ENCODE assay signal across 21 mouse cellular contexts in genomic region chr12:108981941-108982683, GRCm38 (mm10).
DNase-seq lines count a peak whose midpoint lies in the region; ATAC-seq and TF ChIP-seq lines count a peak whose summit lies in the region.
"Had no signal": no experiment of that assay in that cellular context is flagged by ENCODE, and none has a peak within 500 bp of the region (broad histone marks: within the 10 kb centered on the region; RNA-seq: fewer than 3 reads in every experiment).

No protein-coding gene starts in this region.

- H3K4me1 ChIP-seq in kidney, embryonic 14.5 days (ENCODE audit: control insufficient read depth, insufficient read depth, low read length), result no peaks in the 10 kb centered on the region
- H3K4me1 ChIP-seq in kidney, adult 2 months (ENCODE audit: control insufficient read depth, insufficient read depth, low read length), result no peaks in the 10 kb centered on the region
- peaks cover 39% of the 10 kb centered on the region for H3K4me1 ChIP-seq in hindbrain, embryonic 12.5 days
- H3K4me1 ChIP-seq in midbrain, embryonic 15.5 days, result peaks cover 24% of the 10 kb centered on the region
- no peaks in the 10 kb centered on the region for H3K4me1 ChIP-seq in liver, postnatal 0 days (ENCODE audit: insufficient read depth)
- H3K4me1 ChIP-seq: heart, embryonic 13.5 days had no signal

- H3K9ac ChIP-seq in kidney, embryonic 14.5 days (ENCODE audit: low read depth, low read length), result no peak overlapping the region
- no peak overlapping the region for H3K9ac ChIP-seq in hindbrain, embryonic 12.5 days
- H3K9ac ChIP-seq in midbrain, embryonic 15.5 days, result no peak overlapping the region
- H3K9ac ChIP-seq in liver, postnatal 0 days (replicated peaks), result no peak overlapping the region
- H3K9ac ChIP-seq: heart, embryonic 13.5 days; kidney, embryonic 15.5 days; liver, embryonic 14.5 days; neural tube, embryonic 12.5 days had no signal

- no peak for TF ChIP-seq EP300 in liver, postnatal 0 days (IDR thresholded peaks at IDR 0.05; ENCODE audit: low read depth)

- H3K36me3 ChIP-seq in kidney, embryonic 14.5 days (ENCODE audit: control insufficient read depth, insufficient read depth, low read length), result no peaks in the 10 kb centered on the region
- H3K36me3 ChIP-seq in kidney, adult 2 months (ENCODE audit: control insufficient read depth, insufficient read depth, low read length), result no peaks in the 10 kb centered on the region
- H3K36me3 ChIP-seq in hindbrain, embryonic 12.5 days, result no peaks in the 10 kb centered on the region
- no peaks in the 10 kb centered on the region for H3K36me3 ChIP-seq in midbrain, embryonic 15.5 days (replicated peaks)
- no peaks in the 10 kb centered on the region for H3K36me3 ChIP-seq in liver, postnatal 0 days (replicated peaks; ENCODE audit: insufficient read depth, low read length)
- H3K36me3 ChIP-seq: heart, embryonic 13.5 days; kidney, embryonic 15.5 days; neural tube, embryonic 12.5 days had no signal

- H3K4me3 ChIP-seq in kidney, embryonic 14.5 days (ENCODE audit: low read length), result no peak overlapping the region
- H3K4me3 ChIP-seq in kidney, adult 2 months (ENCODE audit: insufficient read depth, low read depth, low read length), result no peak overlapping the region
- no peak overlapping the region for H3K4me3 ChIP-seq in hindbrain, embryonic 12.5 days
- no peak overlapping the region for H3K4me3 ChIP-seq in midbrain, embryonic 15.5 days
- H3K4me3 ChIP-seq in liver, postnatal 0 days (ENCODE audit: low read depth, low read length), result no peak overlapping the region
- H3K4me3 ChIP-seq: heart, embryonic 13.5 days; kidney, embryonic 15.5 days; neural tube, embryonic 12.5 days had no signal

- no peak for TF ChIP-seq CTCF in kidney, adult 2 months (conservative IDR thresholded peaks at IDR 0.05; ENCODE audit: insufficient read depth, insufficient read length, low read depth, low read length)
- TF ChIP-seq CTCF in liver, postnatal 0 days (IDR thresholded peaks at IDR 0.05; ENCODE audit: low read depth), result no peak

- no peak for TF ChIP-seq POLR2A in kidney, adult 2 months (IDR thresholded peaks at IDR 0.05; ENCODE audit: low read depth, low read length)

- no peak for DNase-seq in kidney, adult 2 months
- DNase-seq in Muller cell, postnatal 12 days (ENCODE audit: inconsistent ontology term), result peak; percentile 85
- DNase-seq in liver, postnatal 0 days, result no peak
- DNase-seq in layer of hippocampus, adult 18-20 months (ENCODE audit: low spot score in 2 of 2), result no peak
- DNase-seq in layer of hippocampus, adult 9-11 months, result no peak
- DNase-seq: adrenal gland, adult 8-10 months; B cell, adult 2 months; cerebellum, adult 9-10 months; heart, adult 11 months; heart, postnatal 36 days; kidney, postnatal 4 days; right cerebral cortex, postnatal 4 days; thymus, postnatal 25 days had no signal

- no peak overlapping the region for H3K4me2 ChIP-seq in kidney, embryonic 14.5 days (replicated peaks; ENCODE audit: low read depth, low read length)
- H3K4me2 ChIP-seq in hindbrain, embryonic 12.5 days (replicated peaks), result no peak overlapping the region
- H3K4me2 ChIP-seq in midbrain, embryonic 15.5 days, result no peak overlapping the region
- no peak overlapping the region for H3K4me2 ChIP-seq in liver, postnatal 0 days (ENCODE audit: low read depth, low read length)
- H3K4me2 ChIP-seq: heart, embryonic 13.5 days; kidney, embryonic 15.5 days; neural tube, embryonic 12.5 days had no signal

- H3K27ac ChIP-seq in kidney, embryonic 14.5 days (ENCODE audit: low read depth, low read length), result no peak overlapping the region
- H3K27ac ChIP-seq in kidney, adult 2 months (ENCODE audit: insufficient read depth, low read depth, low read length), result no peak overlapping the region
- H3K27ac ChIP-seq in hindbrain, embryonic 12.5 days, result peak overlapping the region; percentile 76
- peak overlapping the region; percentile 32; the same call in 1 of the 2 replicates for H3K27ac ChIP-seq in midbrain, embryonic 15.5 days
- H3K27ac ChIP-seq in liver, postnatal 0 days (ENCODE audit: low read depth), result no peak overlapping the region
- H3K27ac ChIP-seq: heart, embryonic 13.5 days; kidney, embryonic 15.5 days; liver, embryonic 14.5 days; macrophage; neural tube, embryonic 12.5 days had no signal

- H3K9me3 ChIP-seq in kidney, embryonic 14.5 days (ENCODE audit: control insufficient read depth, low read length), result no peaks in the 10 kb centered on the region
- H3K9me3 ChIP-seq in hindbrain, embryonic 12.5 days (replicated peaks), result no peaks in the 10 kb centered on the region
- no peaks in the 10 kb centered on the region for H3K9me3 ChIP-seq in midbrain, embryonic 15.5 days
- H3K9me3 ChIP-seq in liver, postnatal 0 days (ENCODE audit: low read length), result no peaks in the 10 kb centered on the region
- H3K9me3 ChIP-seq: heart, embryonic 13.5 days; kidney, embryonic 15.5 days; neural tube, embryonic 12.5 days had no signal

- WGBS in kidney, embryonic 14.5 days, result 85% methylated on average over 14 of the region's 14 CpGs
- 87% methylated on average over 14 of the region's 14 CpGs for WGBS in kidney, adult 2 months
- 62% methylated on average over 14 of the region's 14 CpGs for WGBS in hindbrain, embryonic 12.5 days
- WGBS in midbrain, embryonic 15.5 days, result 55% methylated on average over 14 of the region's 14 CpGs
- WGBS in liver, postnatal 0 days (ENCODE audit: insufficient replicate concordance), result 76% methylated on average over 14 of the region's 14 CpGs

- no peaks in the 10 kb centered on the region for H3K27me3 ChIP-seq in kidney, embryonic 14.5 days (ENCODE audit: control insufficient read depth, insufficient read depth, low read length)
- H3K27me3 ChIP-seq in kidney, adult 2 months (replicated peaks; ENCODE audit: control insufficient read depth, insufficient read depth, low read length), result no peaks in the 10 kb centered on the region
- H3K27me3 ChIP-seq in hindbrain, embryonic 12.5 days, result no peaks in the 10 kb centered on the region
- no peaks in the 10 kb centered on the region for H3K27me3 ChIP-seq in midbrain, embryonic 15.5 days (replicated peaks)
- H3K27me3 ChIP-seq in liver, postnatal 0 days (ENCODE audit: insufficient read depth, low read length), result no peaks in the 10 kb centered on the region
- H3K27me3 ChIP-seq: heart, embryonic 13.5 days; neural tube, embryonic 12.5 days had no signal

- ATAC-seq in kidney, embryonic 14.5 days (ENCODE audit: low FRiP score, low TSS enrichment), result 0 out of 2 replicates have a peak, but pooled peaks have one; percentile 34
- peak; percentile 46; the same call in 1 of the 2 replicates for ATAC-seq in hindbrain, embryonic 12.5 days (ENCODE audit: low FRiP score)
- 0 out of 2 replicates have a peak, but pooled peaks have one; percentile 13 for ATAC-seq in midbrain, embryonic 15.5 days (replicated peaks)
- ATAC-seq in liver, postnatal 0 days, result no peak

Comparison
In these comparisons a context has a peak if more than half of its experiments do, and no peak if none do; other contexts are left out.
1. H3K27ac ChIP-seq: peak in hindbrain, embryonic 12.5 days (single experiment) and midbrain, embryonic 15.5 days (single experiment); none in kidney, embryonic 14.5 days (single experiment), kidney, adult 2 months (single experiment) and liver, postnatal 0 days (single experiment).